Mouse (Mus musculus) lung, embryonic 14.5 days (tissue): Measurements from ENCODE around the gene Tshr. TPM values are rescaled to one million over a fixed set of nuclear protein-coding genes. Genes with fewer than 3 reads are reported as not detected.
A peak's percentile ranks its signal among the peaks of the same experiment; 100 is the strongest.

Experiments
- ATAC-seq: fragments of 200-750 bp; cut with Nextera tagmentation; 2 replicates; pipeline ENCODE4 v1.8.0; 2017; ENCODE audit warnings: mild to moderate bottlenecking, moderate TSS enrichment, moderate library complexity; ENCODE audit not compliant: insufficient read depth
- DNase-seq: peaks from one replicate; pipeline ENCODE4 v3.0.0-alpha.2; 2015
- H3K27ac ChIP-seq: fragments of 300-500 bp; sonication (generic); 2 replicates; pipeline ENCODE4 v1.5.1; 2014; ENCODE audit warnings: low read depth, mild to moderate bottlenecking, moderate library complexity
- H3K27me3 ChIP-seq: fragments of 300-500 bp; sonication (generic); 2 replicates; pipeline ENCODE4 v1.6.1; 2014; ENCODE audit warnings: low read length, control low read depth; ENCODE audit not compliant: insufficient read depth
- H3K36me3 ChIP-seq: fragments of 300-500 bp; sonication (generic); 2 replicates; pipeline ENCODE4 v1.6.1; 2014; ENCODE audit warnings: control low read depth; ENCODE audit not compliant: insufficient read depth
- H3K4me1 ChIP-seq: fragments of 300-500 bp; sonication (generic); 2 replicates; pipeline ENCODE4 v1.6.1; 2014; ENCODE audit warnings: antibody characterized with exemption, control low read depth; ENCODE audit not compliant: insufficient read depth
- H3K4me2 ChIP-seq: fragments of 300-500 bp; sonication (generic); 2 replicates; pipeline ENCODE4 v1.6.1; 2014; ENCODE audit warnings: mild to moderate bottlenecking
- H3K4me3 ChIP-seq: fragments of 300-500 bp; sonication (generic); 2 replicates; pipeline ENCODE4 v1.5.1; 2014; ENCODE audit warnings: low read depth, low read length
- H3K9ac ChIP-seq: fragments of 300-500 bp; sonication (generic); 2 replicates; pipeline ENCODE4 v1.6.1; 2014
- H3K9me3 ChIP-seq: fragments of 300-500 bp; sonication (generic); 2 replicates; pipeline ENCODE4 v1.6.1; 2016; ENCODE audit warnings: low read depth, low read length, control low read depth
- CTCF ChIP-seq: IDR thresholded peaks from 2 replicates; pipeline ENCODE4 v1.5.1; 2016; ENCODE audit warnings: antibody characterized with exemption, low read depth
- WGBS: fragments of 180-500 bp; shearing (Covaris S2); extraction: QIAGEN DNeasy Blood & Tissue Kit; methylation state at CpG from one replicate; pipeline ENCODE4 v1.1.7; 2014; 5-methylcytosine and 5-hydroxymethylcytosine counted together
- polyA plus RNA-seq: library from polyadenylated mRNA; unstranded; fragments of >200 nt; fragmentation: Nextera tagmentation; extraction: Ambion mirVana; gene quantifications from 2 replicates; pipeline ENCODE4 v1.2.1, GENCODE M21; 2014

The Tshr gene
- polyA plus RNA-seq, 1 experiment from 2014 or later: 0.29 TPM

- H3K9ac ChIP-seq: peak overlapping the region; percentile 100
- H3K27me3 ChIP-seq: no peaks in the 10 kb centered on the region
- no peaks in the 10 kb centered on the region for H3K9me3 ChIP-seq
- DNase-seq (peak; percentile 41), ATAC-seq (no peak)
- H3K4me2 ChIP-seq: peak overlapping the region; percentile 63
- peaks cover 7% of the 10 kb centered on the region; the same call in 1 of the 2 replicates for H3K4me1 ChIP-seq
- H3K27ac ChIP-seq: peak overlapping the region; percentile 100
- peaks cover 29% of the 10 kb centered on the region for H3K36me3 ChIP-seq
- peak overlapping the region; percentile 90 for H3K4me3 ChIP-seq
- TF ChIP-seq CTCF: no peak
- 6% methylated on average over 5 of the region's 5 CpGs for WGBS
These were observed 203.2 kb downstream of the Tshr start for GRCm38 (mm10) chr12:91587491-91588033.

DNA sequence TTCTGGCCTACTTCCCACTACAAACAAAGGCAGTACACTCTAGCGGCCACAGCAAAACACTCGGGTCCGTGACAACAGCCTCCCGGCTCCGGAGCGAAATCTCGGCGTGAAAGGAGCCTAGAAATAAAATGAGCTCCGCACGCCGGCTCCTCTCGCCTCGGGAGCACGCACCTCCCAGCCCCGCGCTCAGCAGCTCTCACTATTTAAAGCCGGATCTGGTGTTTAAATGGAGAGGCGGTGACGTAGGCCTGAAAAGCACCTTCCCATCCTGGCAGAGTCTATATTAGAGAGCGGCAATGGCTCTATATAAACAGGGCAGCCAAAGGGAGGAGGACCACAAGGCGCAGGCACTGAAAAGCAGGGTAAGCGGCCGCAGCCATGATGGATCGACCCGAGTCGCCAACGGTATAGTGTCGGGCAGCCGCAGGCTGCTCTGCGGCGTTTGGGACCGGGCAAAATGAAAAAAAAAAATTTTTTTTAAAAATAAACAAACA, 203.9 kb downstream of the Tshr start:
- Histone ChIP-seq H3K9ac (peak overlapping the region; percentile 100), H3K27me3 (no peaks in the 10 kb centered on the region), H3K9me3 (no peaks in the 10 kb centered on the region), H3K4me3 (peak overlapping the region; percentile 90), H3K4me2 (peak overlapping the region; percentile 63), H3K4me1 (peaks cover 7% of the 10 kb centered on the region; the same call in 1 of the 2 replicates), H3K36me3 (peaks cover 24% of the 10 kb centered on the region), H3K27ac (peak overlapping the region; percentile 100)
- DNase-seq (peak; percentile 97), ATAC-seq (peak; percentile 90)
- no peak for TF ChIP-seq CTCF
- WGBS: 1% methylated on average over 32 of the region's 32 CpGs

DNA sequence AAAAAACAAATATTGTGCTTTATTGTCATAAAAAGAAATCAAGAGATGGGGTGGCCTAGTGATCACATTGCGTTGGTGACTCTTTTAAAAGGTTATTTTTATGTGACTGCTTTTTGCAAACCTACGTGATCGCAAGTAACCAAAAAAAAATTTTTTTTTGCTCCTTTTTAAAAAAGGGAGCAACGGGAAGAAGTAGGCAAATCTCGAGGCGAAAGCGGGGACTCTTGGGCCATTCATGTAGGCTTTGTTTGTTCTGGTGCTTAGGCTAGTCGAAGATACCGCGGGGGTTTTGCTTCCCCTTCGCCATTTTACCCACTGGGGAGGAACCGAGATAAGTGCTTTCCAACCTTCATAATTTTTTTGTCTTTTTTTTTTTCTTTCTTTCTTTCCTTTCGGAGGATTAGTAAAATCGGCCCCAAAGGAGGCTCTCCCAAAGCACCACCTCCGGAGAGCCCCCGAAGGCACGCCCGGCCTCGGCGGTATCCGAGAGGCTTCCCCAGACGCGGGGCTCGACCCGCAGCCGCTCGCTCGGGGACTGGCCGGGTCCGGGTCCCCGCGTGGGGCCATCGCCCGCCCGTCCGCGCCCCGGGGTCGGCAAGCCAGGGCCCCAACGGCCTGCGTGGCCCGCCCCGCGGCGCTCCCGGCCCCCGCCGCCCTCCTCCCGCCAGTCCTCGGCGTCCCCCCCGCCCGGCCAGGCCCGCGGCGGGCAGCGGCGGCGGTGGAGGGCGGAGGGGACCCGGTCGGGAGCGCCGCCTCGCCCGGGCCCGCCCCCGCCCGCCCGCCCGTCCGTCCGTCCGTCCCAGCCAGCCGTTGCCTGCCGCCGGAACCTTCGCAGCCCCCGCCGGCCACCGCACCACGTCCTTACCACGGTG, 204.5 kb downstream of the Tshr start:
- H3K9me3 ChIP-seq: no peaks in the 10 kb centered on the region
- DNase-seq (peak; percentile 72), ATAC-seq (no peak)
- H3K27me3 ChIP-seq: no peaks in the 10 kb centered on the region
- H3K27ac ChIP-seq: peak overlapping the region; percentile 100
- H3K4me1 ChIP-seq: peaks cover 7% of the 10 kb centered on the region; the same call in 1 of the 2 replicates
- peaks cover 19% of the 10 kb centered on the region for H3K36me3 ChIP-seq
- H3K4me3 ChIP-seq: peak overlapping the region; percentile 90
- under 1% methylated on average over 79 of the region's 83 CpGs for WGBS
- TF ChIP-seq CTCF: no peak
- H3K4me2 ChIP-seq: peak overlapping the region; percentile 63
- H3K9ac ChIP-seq: peak overlapping the region; percentile 100

- Histone ChIP-seq H3K4me3 (peak overlapping the region; percentile 90), H3K36me3 (peaks cover 14% of the 10 kb centered on the region), H3K4me2 (peak overlapping the region; percentile 63), H3K27ac (peak overlapping the region; percentile 100), H3K9me3 (no peaks in the 10 kb centered on the region), H3K4me1 (peaks cover 7% of the 10 kb centered on the region; the same call in 1 of the 2 replicates), H3K27me3 (no peaks in the 10 kb centered on the region), H3K9ac (peak overlapping the region; percentile 100)
- WGBS: under 1% methylated on average over 11 of the region's 11 CpGs
- TF ChIP-seq CTCF: no peak
- DNase-seq: no peak
- ATAC-seq: no peak
These were observed 205.1 kb downstream of the Tshr start for GRCm38 (mm10) chr12:91589542-91589846.

DNA sequence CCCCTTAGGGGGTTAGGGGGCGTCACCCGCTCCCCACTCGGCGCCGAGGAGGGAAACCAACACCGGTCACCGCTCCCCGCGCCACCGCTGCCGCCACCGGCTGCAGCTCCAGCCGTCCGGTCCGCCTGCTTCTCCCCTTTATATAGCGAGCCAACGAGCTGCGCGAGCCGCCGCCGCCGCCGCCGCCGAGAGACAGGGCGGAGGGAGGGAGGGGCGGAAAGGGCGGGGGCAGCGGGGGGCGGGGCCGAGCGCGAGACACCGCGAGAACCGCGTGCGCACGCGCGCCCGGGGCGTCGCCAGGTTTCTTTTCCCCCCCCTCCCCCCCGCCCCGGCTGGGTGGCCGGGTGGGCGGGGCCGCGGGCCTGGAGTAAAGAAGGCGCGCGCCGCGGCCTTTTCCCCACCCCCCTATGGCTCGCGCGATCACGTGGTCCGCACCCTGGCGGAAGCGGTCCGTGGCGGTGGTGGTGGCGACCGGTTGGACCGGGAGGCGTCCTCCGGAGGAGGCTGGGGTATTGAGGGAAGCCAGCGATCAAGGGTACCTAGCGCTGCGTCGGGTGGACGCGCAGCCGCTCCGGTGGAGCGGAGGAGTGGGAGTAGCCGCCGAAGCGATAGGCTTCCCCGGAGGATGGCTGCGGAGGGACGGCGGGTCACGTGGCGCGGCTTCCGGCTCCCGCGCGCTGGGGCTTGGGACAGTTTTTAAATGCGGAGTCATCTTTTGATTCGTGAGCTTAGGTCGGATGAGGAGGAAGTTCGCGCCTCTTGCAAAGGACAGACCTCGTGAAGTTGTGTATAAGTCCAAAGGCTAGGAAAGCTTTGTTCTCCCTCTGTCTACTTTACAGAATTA, 205.7 kb downstream of the Tshr start, which contains the start of gene Gtf2a1:
TSS of gene Gtf2a1 (minus strand) at position 641 of the 844 bp plus-strand sequence.
- TF ChIP-seq CTCF: no peak
- no peaks in the 10 kb centered on the region for H3K27me3 ChIP-seq
- peak within 1 kb of the TSS; percentile 90 for H3K4me3 ChIP-seq
- H3K9me3 ChIP-seq: no peaks in the 10 kb centered on the region
- under 1% methylated on average over 77 of the region's 99 CpGs for WGBS
- DNase-seq (peak; percentile 96), ATAC-seq (peak; percentile 82)
- peak within 1 kb of the TSS; percentile 79 for H3K4me2 ChIP-seq
- H3K27ac ChIP-seq: peak within 1 kb of the TSS; percentile 100
- peaks cover 8% of the 10 kb centered on the region for H3K36me3 ChIP-seq
- peaks cover 7% of the 10 kb centered on the region; the same call in 1 of the 2 replicates for H3K4me1 ChIP-seq
- peak within 1 kb of the TSS; percentile 100 for H3K9ac ChIP-seq

DNA sequence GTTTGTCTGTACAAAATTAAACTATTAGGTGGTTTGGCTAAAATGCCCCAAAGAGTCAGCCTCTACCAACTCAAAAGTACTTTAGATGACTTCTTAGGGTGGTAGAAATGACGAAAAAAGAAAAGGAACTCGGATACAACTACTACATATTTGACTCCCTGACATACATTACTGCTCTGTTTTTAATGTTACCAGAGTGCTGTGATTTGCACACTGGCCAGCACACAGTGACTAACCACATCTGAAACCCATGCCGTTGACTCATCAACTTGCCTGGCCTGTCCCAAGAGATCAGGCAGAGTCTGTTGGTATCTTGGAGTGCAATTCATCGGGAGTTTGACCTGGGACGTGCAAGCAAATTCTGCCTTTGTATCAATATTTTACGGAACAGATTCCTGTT, 206.4 kb downstream of the Tshr start:
- Histone ChIP-seq H3K4me1 (peaks cover 7% of the 10 kb centered on the region; the same call in 1 of the 2 replicates), H3K27me3 (no peaks in the 10 kb centered on the region), H3K9ac (peak overlapping the region; percentile 100), H3K9me3 (no peaks in the 10 kb centered on the region), H3K36me3 (peaks cover 3% of the 10 kb centered on the region; the same call in 1 of the 2 replicates), H3K4me3 (peak overlapping the region; percentile 90), H3K4me2 (peak overlapping the region; percentile 79), H3K27ac (peak overlapping the region; percentile 93)
- DNase-seq (peak; percentile 54), ATAC-seq (no peak)
- no peak for TF ChIP-seq CTCF
- 30% methylated on average over 6 of the region's 6 CpGs for WGBS
